Mouse (Mus musculus) embryonic facial prominence, embryonic 12.5 days (tissue): Measurements from ENCODE around the gene Fgf2. TPM values are rescaled to one million over a fixed set of nuclear protein-coding genes. Genes with fewer than 3 reads are reported as not detected.

ENCODE experiments used
- ATAC-seq: fragments of 200-750 bp; cut with Nextera tagmentation; 2 replicates; pipeline ENCODE4 v1.8.0; 2017; ENCODE audit not compliant: insufficient number of reproducible peaks, insufficient read depth, low FRiP score, low TSS enrichment
- H3K27ac ChIP-seq: fragments of 300-500 bp; sonication (generic); 2 replicates; pipeline ENCODE4 v1.5.1; 2016; ENCODE audit warnings: mild to moderate bottlenecking
- H3K27me3 ChIP-seq: fragments of 300-500 bp; sonication (generic); 2 replicates; pipeline ENCODE4 v1.6.1; 2016; ENCODE audit warnings: mild to moderate bottlenecking, moderate library complexity
- H3K36me3 ChIP-seq: fragments of 300-500 bp; sonication (generic); 2 replicates; pipeline ENCODE4 v1.6.1; 2016; ENCODE audit warnings: mild to moderate bottlenecking
- H3K4me1 ChIP-seq: fragments of 300-500 bp; sonication (generic); 2 replicates; pipeline ENCODE4 v1.6.1; 2016
- H3K4me2 ChIP-seq: fragments of 300-500 bp; sonication (generic); replicated peaks from 2 replicates; pipeline ENCODE4 v1.6.1; 2016; ENCODE audit warnings: mild to moderate bottlenecking, moderate library complexity
- H3K4me3 ChIP-seq: fragments of 300-500 bp; sonication (generic); 2 replicates; pipeline ENCODE4 v1.5.1; 2016; ENCODE audit warnings: mild to moderate bottlenecking
- H3K9ac ChIP-seq: fragments of 300-500 bp; sonication (generic); 2 replicates; pipeline ENCODE4 v1.6.1; 2016; ENCODE audit warnings: mild to moderate bottlenecking, moderate library complexity
- H3K9me3 ChIP-seq: fragments of 300-500 bp; sonication (generic); 2 replicates; pipeline ENCODE4 v1.6.1; 2016; ENCODE audit warnings: mild to moderate bottlenecking, moderate library complexity
- WGBS: fragments of 180-500 bp; shearing (Covaris S2); methylation state at CpG from one replicate; pipeline ENCODE4 v1.1.7; 2016; 5-methylcytosine and 5-hydroxymethylcytosine counted together
- polyA plus RNA-seq: library from polyadenylated mRNA; unstranded; fragments of >200 nt; fragmentation: Nextera tagmentation; extraction: Ambion mirVana; gene quantifications from 2 replicates; pipeline ENCODE4 v1.2.1, GENCODE M21; 2016

Gene Fgf2
- polyA plus RNA-seq, 1 experiment from 2014 or later: 3.3 TPM

GRCm38 (mm10) chr3:37396930-37397608 is 48.9 kb downstream of the Fgf2 start:
- no peaks in the 10 kb centered on the region for H3K9me3 ChIP-seq
- no peak overlapping the region for H3K4me2 ChIP-seq
- no peaks in the 10 kb centered on the region for H3K27me3 ChIP-seq
- H3K4me1 ChIP-seq: peaks cover 8% of the 10 kb centered on the region; the same call in 1 of the 2 replicates
- no peak overlapping the region for H3K27ac ChIP-seq
- H3K36me3 ChIP-seq: no peaks in the 10 kb centered on the region
- no peak for ATAC-seq
- H3K9ac ChIP-seq: no peak overlapping the region
- no peak overlapping the region for H3K4me3 ChIP-seq
- 84% methylated on average over 5 of the region's 5 CpGs for WGBS

DNA sequence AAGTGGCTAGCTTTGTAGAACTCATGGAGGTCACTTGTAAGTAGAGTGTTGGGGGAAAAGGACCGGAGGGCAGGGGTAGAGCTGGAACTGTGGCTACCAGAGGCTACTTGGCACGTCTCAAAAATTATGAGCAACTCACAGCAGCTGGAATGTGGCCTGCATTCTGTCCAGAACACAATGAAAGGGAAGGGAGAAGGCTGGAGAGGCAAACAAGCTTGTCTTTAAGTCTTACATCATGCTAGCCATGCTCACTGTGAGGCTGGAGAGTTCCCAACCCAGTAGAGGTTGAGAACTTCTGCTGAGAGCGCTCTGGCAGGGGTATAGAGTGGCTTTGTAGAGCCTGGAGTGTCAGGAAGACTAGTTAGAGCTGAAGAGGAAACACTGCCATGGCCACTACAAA is 49.5 kb downstream of the Fgf2 start:
- Histone ChIP-seq H3K9ac (no peak overlapping the region), H3K4me1 (peaks cover 11% of the 10 kb centered on the region; the same call in 1 of the 2 replicates), H3K4me2 (no peak overlapping the region), H3K27ac (no peak overlapping the region), H3K4me3 (no peak overlapping the region), H3K9me3 (no peaks in the 10 kb centered on the region), H3K36me3 (no peaks in the 10 kb centered on the region), H3K27me3 (no peaks in the 10 kb centered on the region)
- ATAC-seq: no peak
- 78% methylated on average over 3 of the region's 3 CpGs for WGBS

- Histone ChIP-seq H3K4me3 (no peak overlapping the region), H3K9me3 (no peaks in the 10 kb centered on the region), H3K27me3 (no peaks in the 10 kb centered on the region), H3K4me1 (peaks cover 11% of the 10 kb centered on the region; the same call in 1 of the 2 replicates), H3K36me3 (no peaks in the 10 kb centered on the region), H3K9ac (no peak overlapping the region), H3K4me2 (no peak overlapping the region), H3K27ac (no peak overlapping the region)
- 84% methylated on average over 7 of the region's 7 CpGs for WGBS
- no peak for ATAC-seq
Measured at GRCm38 (mm10) chr3:37398661-37399395, 50.7 kb downstream of the Fgf2 start.

GRCm38 (mm10) chr3:37401729-37402610 is 53.8 kb downstream of the Fgf2 start:
- H3K36me3 ChIP-seq: no peaks in the 10 kb centered on the region
- ATAC-seq: peak; percentile 79; the same call in 1 of the 2 replicates
- H3K4me2 ChIP-seq: no peak overlapping the region
- H3K4me3 ChIP-seq: no peak overlapping the region
- no peaks in the 10 kb centered on the region for H3K9me3 ChIP-seq
- H3K27me3 ChIP-seq: no peaks in the 10 kb centered on the region
- H3K4me1 ChIP-seq: peaks cover 11% of the 10 kb centered on the region; the same call in 1 of the 2 replicates
- H3K9ac ChIP-seq: no peak overlapping the region
- 44% methylated on average over 11 of the region's 11 CpGs for WGBS
- peak overlapping the region; percentile 93 for H3K27ac ChIP-seq

DNA sequence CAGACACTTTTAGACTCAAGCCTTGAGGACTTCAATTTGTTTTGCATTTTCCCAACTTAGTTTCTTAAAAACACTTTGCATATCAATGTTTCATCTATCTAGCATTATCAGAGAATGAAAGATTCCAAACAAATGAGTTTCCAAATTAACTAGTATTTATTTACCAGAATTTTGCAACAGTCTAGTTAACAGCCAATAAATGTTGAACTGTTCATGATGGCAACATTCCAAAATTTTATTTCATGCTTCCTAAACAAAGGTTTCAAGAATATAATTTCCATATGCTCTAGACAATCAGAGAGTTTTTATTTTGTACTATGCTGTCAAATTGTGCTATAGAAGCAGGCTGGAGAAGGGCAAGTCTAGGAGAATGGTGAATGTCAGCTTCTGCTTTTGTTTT is 59.5 kb downstream of the Fgf2 start:
- no peak for ATAC-seq
- H3K27ac ChIP-seq: no peak overlapping the region
- no peaks in the 10 kb centered on the region; the same call in 1 of the 2 replicates for H3K4me1 ChIP-seq
- H3K9me3 ChIP-seq: no peaks in the 10 kb centered on the region
- no peaks in the 10 kb centered on the region for H3K27me3 ChIP-seq
- H3K4me2 ChIP-seq: no peak overlapping the region
- no peak overlapping the region for H3K4me3 ChIP-seq
- H3K9ac ChIP-seq: no peak overlapping the region
- H3K36me3 ChIP-seq: no peaks in the 10 kb centered on the region

GRCm38 (mm10) chr3:37413446-37413845 is 65.3 kb downstream of the Fgf2 start:
- no peak for ATAC-seq
- H3K9me3 ChIP-seq: no peaks in the 10 kb centered on the region
- no peak overlapping the region for H3K27ac ChIP-seq
- no peaks in the 10 kb centered on the region for H3K36me3 ChIP-seq
- no peak overlapping the region for H3K4me3 ChIP-seq
- no peak overlapping the region for H3K9ac ChIP-seq
- no peaks in the 10 kb centered on the region for H3K27me3 ChIP-seq
- peaks cover 1% of the 10 kb centered on the region; the same call in 1 of the 2 replicates for H3K4me1 ChIP-seq
- WGBS: 88% methylated on average over 3 of the region's 3 CpGs
- H3K4me2 ChIP-seq: no peak overlapping the region

DNA sequence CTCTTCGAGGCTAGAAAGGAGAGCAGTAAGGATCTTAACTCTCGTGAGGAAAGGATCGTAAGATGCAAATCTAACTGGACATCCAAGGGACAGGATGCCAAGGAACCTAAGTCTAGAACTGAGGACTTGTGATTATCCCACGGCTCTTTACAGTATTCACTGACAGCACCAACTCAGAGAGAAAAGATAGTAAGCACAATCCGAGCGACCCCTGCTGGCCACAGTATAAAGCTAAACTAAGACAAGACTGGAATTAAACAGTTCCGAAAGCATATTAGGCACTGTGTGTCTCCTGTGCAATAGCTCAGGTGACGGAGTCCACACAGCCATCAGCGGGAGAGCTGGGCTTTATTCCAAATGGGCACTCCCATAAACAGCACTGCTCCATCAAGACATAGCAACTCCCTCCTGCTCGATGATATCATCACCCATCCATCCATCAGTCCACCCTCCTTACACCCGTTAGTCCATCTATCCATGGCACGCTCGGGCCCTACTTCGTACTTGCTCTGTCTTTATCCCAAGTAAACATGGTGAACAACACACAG is 66.3 kb downstream of the Fgf2 start:
- Histone ChIP-seq H3K9ac (no peak overlapping the region), H3K36me3 (no peaks in the 10 kb centered on the region), H3K27ac (no peak overlapping the region), H3K4me3 (no peak overlapping the region), H3K4me1 (peaks cover 6% of the 10 kb centered on the region; the same call in 1 of the 2 replicates), H3K4me2 (no peak overlapping the region), H3K27me3 (no peaks in the 10 kb centered on the region), H3K9me3 (no peaks in the 10 kb centered on the region)
- ATAC-seq: no peak
- WGBS: 53% methylated on average over 14 of the region's 14 CpGs

DNA sequence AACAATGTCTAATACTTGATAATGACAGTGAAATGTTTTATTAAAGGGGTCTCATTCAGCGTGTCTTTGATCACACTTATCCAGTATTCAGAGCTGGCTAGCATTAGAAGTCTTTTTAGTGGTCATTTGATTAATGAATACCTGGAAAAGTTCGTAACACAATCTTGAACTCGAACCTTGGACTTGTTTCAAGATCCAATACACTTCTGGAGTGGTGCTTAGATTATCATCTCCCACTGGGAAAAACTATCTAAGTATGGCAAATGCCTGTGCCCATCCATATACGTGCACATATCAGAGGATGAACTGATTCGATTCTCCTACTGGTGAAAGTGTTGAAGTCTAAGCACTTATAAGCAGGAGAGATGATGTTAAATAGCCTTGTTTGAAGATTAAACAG is 70.2 kb downstream of the Fgf2 start:
- H3K27ac ChIP-seq: no peak overlapping the region

GRCm38 (mm10) chr3:37418961-37419457 is 70.9 kb downstream of the Fgf2 start:
- Histone ChIP-seq H3K9ac (peak overlapping the region; percentile 62), H3K4me2 (peak overlapping the region; percentile 81), H3K4me1 (peaks cover 16% of the 10 kb centered on the region), H3K9me3 (no peaks in the 10 kb centered on the region), H3K36me3 (no peaks in the 10 kb centered on the region), H3K4me3 (peak overlapping the region; percentile 98), H3K27me3 (no peaks in the 10 kb centered on the region), H3K27ac (peak overlapping the region; percentile 84)
- WGBS: under 1% methylated on average over 30 of the region's 30 CpGs
- ATAC-seq: peak; percentile 3; the same call in 1 of the 2 replicates

More for the DNA sequence above, 70.2 kb downstream of the Fgf2 start:
- H3K4me2 ChIP-seq: peak overlapping the region; percentile 81
- no peak overlapping the region for H3K9ac ChIP-seq
- H3K4me1 ChIP-seq: peaks cover 16% of the 10 kb centered on the region
- H3K27me3 ChIP-seq: no peaks in the 10 kb centered on the region
- WGBS: 79% methylated on average over 5 of the region's 5 CpGs
- H3K9me3 ChIP-seq: no peaks in the 10 kb centered on the region
- no peaks in the 10 kb centered on the region for H3K36me3 ChIP-seq
- no peak for ATAC-seq
- peak overlapping the region; percentile 98 for H3K4me3 ChIP-seq

- peaks cover 16% of the 10 kb centered on the region for H3K4me1 ChIP-seq
- H3K4me3 ChIP-seq: peak within 1 kb of the TSS; percentile 98
- H3K9ac ChIP-seq: peak within 1 kb of the TSS; percentile 83
- peak within 1 kb of the TSS; percentile 93 for H3K27ac ChIP-seq
- H3K9me3 ChIP-seq: no peaks in the 10 kb centered on the region
- no peaks in the 10 kb centered on the region for H3K27me3 ChIP-seq
- ATAC-seq: peak; percentile 95
- peak within 1 kb of the TSS; percentile 85 for H3K4me2 ChIP-seq
- WGBS: 3% methylated on average over 41 of the region's 50 CpGs
- H3K36me3 ChIP-seq: no peaks in the 10 kb centered on the region
Measured at GRCm38 (mm10) chr3:37419458-37419991, 71.4 kb downstream of the Fgf2 start, which contains the start of gene Spata5. Spata5 (plus strand) TSS chr3:37419896.

DNA sequence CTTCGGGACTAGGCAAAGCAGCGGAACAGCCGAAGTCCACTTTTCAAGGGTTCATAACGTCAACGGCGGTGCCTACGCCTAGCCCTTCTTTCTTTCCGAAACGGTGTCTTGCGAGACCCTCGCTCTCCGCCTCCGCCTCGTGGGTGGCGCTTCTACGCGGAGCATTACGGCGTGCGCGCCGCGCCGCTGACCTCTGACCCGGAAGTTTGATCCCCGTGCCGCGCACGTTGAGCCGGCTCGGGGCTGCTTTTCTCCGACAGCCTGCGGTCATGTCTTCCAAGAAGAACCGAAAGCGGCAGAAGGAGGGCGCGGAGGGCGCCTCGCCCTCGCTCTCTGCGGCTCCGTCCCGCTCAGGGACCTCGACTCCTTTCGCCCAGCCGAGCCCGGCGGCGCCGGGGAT is 71.9 kb downstream of the Fgf2 start, which contains the start of gene Nudt6:
Gene Nudt6 (minus strand): TSS at position 140 of the 400 bp plus-strand sequence.
- peak within 1 kb of the TSS; percentile 83 for H3K9ac ChIP-seq
- ATAC-seq: peak; percentile 86
- under 1% methylated on average over 50 of the region's 50 CpGs for WGBS

More for the DNA sequence above, 71.9 kb downstream of the Fgf2 start, which contains the start of gene Nudt6:
- Histone ChIP-seq H3K36me3 (no peaks in the 10 kb centered on the region; the same call in 1 of the 2 replicates), H3K27me3 (no peaks in the 10 kb centered on the region), H3K4me1 (peaks cover 16% of the 10 kb centered on the region), H3K9me3 (no peaks in the 10 kb centered on the region), H3K4me3 (peak within 1 kb of the TSS; percentile 98), H3K27ac (peak within 1 kb of the TSS; percentile 93), H3K4me2 (peak within 1 kb of the TSS; percentile 85)
